Mouse (Mus musculus) CH12.LX (cell line): ENCODE results near the gene Nav3. TPM values are rescaled to one million over a fixed set of nuclear protein-coding genes. Genes with fewer than 3 reads are reported as not detected.

Experiments
- DNase-seq: peaks from one replicate; pipeline ENCODE4 v3.0.0-alpha.2; 2013; ENCODE audit errors: extremely low read depth
- H3K27ac ChIP-seq: 2 replicates; pipeline ENCODE4 v1.5.1; 2012; ENCODE audit warnings: low read depth, mild to moderate bottlenecking, control low read depth, moderate library complexity; ENCODE audit not compliant: insufficient read depth
- H3K27me3 ChIP-seq: replicated peaks from 2 replicates; pipeline ENCODE3; 2012; ENCODE audit warnings: inconsistent platforms
- H3K36me3 ChIP-seq, 2 experiments: replicated peaks in 1 of 2; 2 replicates each; pipeline versions ENCODE3 to v1.6.1; 2012; ENCODE audit warnings: inconsistent platforms in 1 of 2, low read length in 1 of 2, mild to moderate bottlenecking in 1 of 2, mixed read lengths in 1 of 2, moderate library complexity in 1 of 2; ENCODE audit not compliant: control insufficient read depth in 1 of 2, insufficient read depth in 1 of 2
- H3K4me1 ChIP-seq, 2 experiments: 2 replicates each; pipeline ENCODE4 v1.6.1; 2012; ENCODE audit warnings: inconsistent platforms in 1 of 2, moderate library complexity in 1 of 2; ENCODE audit not compliant: insufficient read depth in 2 of 2, control insufficient read depth in 1 of 2
- H3K4me2 ChIP-seq: 2 replicates; pipeline ENCODE4 v1.6.1; 2012; ENCODE audit warnings: low read depth, mild to moderate bottlenecking, control low read depth; ENCODE audit not compliant: poor library complexity, insufficient read depth, severe bottlenecking
- H3K4me3 ChIP-seq, 3 experiments: fragments of 150-350 bp in 1 of 3; sonication (generic) in 1 of 3; replicated peaks in 1 of 3; 2 replicates each; pipeline versions ENCODE3 to v1.5.1; 2011 to 2012; ENCODE audit warnings: low read depth in 2 of 3, low read length in 2 of 3, mild to moderate bottlenecking in 2 of 3, moderate library complexity in 2 of 3, control low read depth in 1 of 3, improper control_type of control experiment in 1 of 3, inconsistent platforms in 1 of 3, mixed read lengths in 1 of 3; ENCODE audit not compliant: poor library complexity in 1 of 3
- H3K79me2 ChIP-seq: replicated peaks from 2 replicates; pipeline ENCODE4 v1.6.1; 2012; ENCODE audit warnings: mild to moderate bottlenecking, moderate library complexity; ENCODE audit not compliant: control insufficient read depth, poor library complexity, insufficient read depth, severe bottlenecking; ENCODE audit errors: extremely low read depth
- H3K9ac ChIP-seq: 2 replicates; pipeline ENCODE4 v1.6.1; 2012; ENCODE audit warnings: low read depth, mild to moderate bottlenecking, control low read depth, moderate library complexity; ENCODE audit not compliant: insufficient read depth
- H3K9me3 ChIP-seq: replicated peaks from 2 replicates; pipeline ENCODE3; 2012; ENCODE audit warnings: low read length, inconsistent platforms, mixed read lengths
- CTCF ChIP-seq, 2 experiments: IDR thresholded peaks in 1 of 2; conservative IDR thresholded peaks in 1 of 2; 2 replicates each; pipeline ENCODE4 v1.5.1; 2011 to 2012; ENCODE audit warnings: low read depth in 2 of 2, low read length in 2 of 2, improper control_type of control experiment in 1 of 2, inconsistent platforms in 1 of 2, mild to moderate bottlenecking in 1 of 2, moderate library complexity in 1 of 2
- GABPA ChIP-seq: IDR thresholded peaks from 2 replicates; pipeline ENCODE4 v1.6.1; 2012; ENCODE audit warnings: low read depth, low read length, improper control_type of control experiment, inconsistent platforms; ENCODE audit not compliant: insufficient replicate concordance
- MAFK ChIP-seq: IDR thresholded peaks from 2 replicates; pipeline ENCODE4 v1.6.1; 2011; ENCODE audit warnings: low read length, improper control_type of control experiment; ENCODE audit not compliant: insufficient replicate concordance
- MAZ ChIP-seq: IDR thresholded peaks from 2 replicates; pipeline ENCODE4 v1.6.1; 2012; ENCODE audit warnings: low read depth, mild to moderate bottlenecking, inconsistent platforms, low read length, improper control_type of control experiment, moderate library complexity
- MXI1 ChIP-seq: IDR thresholded peaks from 2 replicates; pipeline ENCODE4 v1.6.1; 2011; ENCODE audit warnings: mild to moderate bottlenecking, low read depth, low read length, improper control_type of control experiment
- MYC ChIP-seq: IDR thresholded peaks from 2 replicates; pipeline ENCODE4 v1.6.1; 2011; ENCODE audit warnings: low read depth, mild to moderate bottlenecking, improper control_type of control experiment, low read length
- RAD21 ChIP-seq: IDR thresholded peaks from 2 replicates; pipeline ENCODE4 v1.6.1; 2011; ENCODE audit warnings: low read depth, mild to moderate bottlenecking, low read length, improper control_type of control experiment, moderate library complexity
- SIN3A ChIP-seq: IDR thresholded peaks from 2 replicates; pipeline ENCODE4 v1.6.1; 2012; ENCODE audit warnings: low read length, improper control_type of control experiment, inconsistent platforms
- SMC3 ChIP-seq: IDR thresholded peaks from 2 replicates; pipeline ENCODE4 v1.6.1; 2011; ENCODE audit warnings: low read depth, low read length, improper control_type of control experiment
- USF1 ChIP-seq: IDR thresholded peaks from 2 replicates; pipeline ENCODE4 v1.6.1; 2014; ENCODE audit warnings: low read depth, mild to moderate bottlenecking, inconsistent platforms, low read length, improper control_type of control experiment
- dilution Hi-C: fragments of 300-500 bp; cut with MboI; formaldehyde crosslinking; loops from 2 replicates; pipeline ENCODE4 v1.14.3; 2020; ENCODE audit warnings: low sequenced_read_pairs; ENCODE audit not compliant: extremely low pct_unique_long_range_greater_than_20kb, extremely low pct_ligation_motif_present
- in situ Hi-C: fragments of 300-500 bp; cut with MboI; formaldehyde crosslinking; loops from 3 replicates; pipeline ENCODE4 v1.14.3; 2019; ENCODE audit warnings: low sequenced_read_pairs, low pct_ligation_motif_present, low pct_unique_long_range_greater_than_20kb, mixed read lengths
- polyA plus RNA-seq: library from polyadenylated mRNA; unstranded; fragments of >175 nt; gene quantifications from 2 replicates; pipeline ENCODE4 v1.2.1, GENCODE M21; 2012; ENCODE audit warnings: low read depth; ENCODE audit not compliant: insufficient read length
- total RNA-seq, 2 experiments: library from RNA; depleted of rRNA; stranded (reverse); fragments of 300-350 nt in 1 of 2; fragments of >200 nt in 1 of 2; gene quantifications; 2 replicates each; pipeline ENCODE4 v1.2.3; 2012 to 2014

The Nav3 gene
- total and polyA plus RNA-seq, 3 experiments: 0.03 TPM; not detected in 2

DNA sequence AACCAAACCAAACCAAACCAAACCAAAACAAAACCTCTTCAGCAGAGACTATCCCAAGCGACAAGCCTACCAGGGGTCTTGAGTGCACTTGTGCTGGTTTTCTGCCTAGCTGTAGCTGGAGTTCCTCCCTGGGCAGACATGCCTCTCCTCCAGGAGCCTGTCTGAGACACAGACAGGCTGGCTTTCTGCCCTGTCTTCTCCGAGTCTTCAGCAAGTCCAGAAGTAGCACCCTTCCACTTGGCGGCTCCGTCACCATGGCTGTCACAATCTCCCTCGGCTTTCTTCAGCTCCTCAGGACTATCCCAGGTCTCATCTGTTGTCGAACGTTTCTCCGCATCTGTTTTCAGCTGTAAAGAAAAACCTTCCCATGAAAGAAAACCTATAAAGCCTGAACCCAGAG, 686.9 kb downstream of the Nav3 start:
- Histone ChIP-seq H3K27me3 (no peaks in the 10 kb centered on the region), H3K4me2 (no peak overlapping the region), H3K79me2 (no peaks in the 10 kb centered on the region), H3K4me1 (no peaks in the 10 kb centered on the region), H3K27ac (no peak overlapping the region), H3K9me3 (no peaks in the 10 kb centered on the region), H3K4me3 (no peak overlapping the region), H3K9ac (no peak overlapping the region), H3K36me3 (no peaks in the 10 kb centered on the region)
- dilution Hi-C loops (no loop called here), in situ Hi-C loops (no loop called here)
- TF ChIP-seq MYC: no peak
- no peak for TF ChIP-seq CTCF (conservative IDR thresholded peaks at IDR 0.05 in 1 of 2, IDR thresholded peaks at IDR 0.05 in 1 of 2; ENCODE audit: low read depth in 2 of 2, low read length in 2 of 2)
- TF ChIP-seq MAZ: no peak
- TF ChIP-seq MXI1: no peak
- no peak for TF ChIP-seq SIN3A
- no peak for DNase-seq

DNA sequence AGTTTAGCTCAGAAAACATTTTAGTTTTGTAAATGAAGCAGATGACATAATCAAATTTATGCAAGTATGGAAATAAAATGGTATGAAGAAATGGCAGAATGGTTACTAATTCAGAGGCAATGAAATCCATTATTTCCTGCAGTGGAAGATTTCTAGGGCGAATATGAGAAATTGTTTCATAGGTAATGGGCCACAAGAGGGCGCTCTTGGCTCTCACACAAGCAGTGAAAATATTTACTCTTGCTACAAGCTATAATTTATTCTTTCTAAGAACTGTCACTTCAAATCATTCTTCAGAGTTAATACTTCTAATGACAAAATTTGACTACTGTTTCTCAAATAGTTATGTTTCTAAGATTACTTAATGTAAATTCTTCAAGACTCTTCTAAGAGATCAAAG, 690.4 kb downstream of the Nav3 start:
- dilution Hi-C loops: no loop called here
- TF ChIP-seq CTCF (conservative IDR thresholded peaks at IDR 0.05 in 1 of 2, IDR thresholded peaks at IDR 0.05 in 1 of 2; ENCODE audit: low read depth in 2 of 2, low read length in 2 of 2) (peak; percentile 17 to 55; a peak in 3 of 4 replicates), MAFK (no peak), USF1 (no peak), SMC3 (peak; percentile 47), RAD21 (peak; percentile 54)
- TF ChIP-seq, all 38 proteins: peak for 3
- H3K9ac ChIP-seq: no peak overlapping the region
- peak; percentile 66 for DNase-seq
- H3K27ac ChIP-seq: no peak overlapping the region
- no peaks in the 10 kb centered on the region for H3K4me1 ChIP-seq
- H3K36me3 ChIP-seq: no peaks in the 10 kb centered on the region
- H3K4me3 ChIP-seq: no peak overlapping the region
- H3K27me3 ChIP-seq: no peaks in the 10 kb centered on the region
- no peak overlapping the region for H3K4me2 ChIP-seq
- no peaks in the 10 kb centered on the region for H3K9me3 ChIP-seq
- in situ Hi-C loops: no loop called here
- H3K79me2 ChIP-seq: no peaks in the 10 kb centered on the region

DNA sequence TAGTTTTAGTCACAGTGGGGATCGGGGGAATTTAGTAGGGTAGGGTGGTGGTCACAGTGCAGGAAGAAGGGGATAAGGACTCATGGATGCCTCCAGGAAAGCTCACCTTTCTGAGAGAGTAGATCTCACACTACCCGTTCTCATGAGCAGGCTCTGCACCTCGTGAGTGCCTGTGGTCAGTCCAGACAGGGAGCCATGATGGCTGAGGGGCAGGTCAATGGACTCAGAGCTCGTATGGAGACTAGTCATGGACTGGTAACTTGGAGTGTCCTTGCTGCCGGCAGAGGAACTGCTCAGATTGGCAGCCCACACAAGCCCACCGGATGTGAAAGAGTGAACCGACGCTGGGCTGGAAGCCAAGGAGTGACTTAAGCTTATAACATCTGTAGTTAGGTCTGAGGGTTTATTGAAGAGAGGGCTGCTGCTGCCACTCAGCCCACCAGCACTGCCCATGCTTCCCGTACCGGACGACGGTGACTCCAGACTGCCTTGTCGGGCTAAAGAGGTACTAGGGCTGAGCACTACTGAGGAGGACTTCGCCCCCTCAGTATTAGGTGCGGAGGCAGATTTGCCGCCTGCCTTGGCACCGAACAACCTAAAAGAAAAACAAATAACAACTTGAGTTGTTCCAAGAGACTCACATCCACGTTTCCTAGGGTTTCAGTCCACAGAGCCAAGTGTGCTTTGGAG, 691.4 kb downstream of the Nav3 start:
- no peaks in the 10 kb centered on the region for H3K4me1 ChIP-seq
- H3K9ac ChIP-seq: no peak overlapping the region
- H3K27me3 ChIP-seq: no peaks in the 10 kb centered on the region
- in situ Hi-C loops: no loop called here
- H3K9me3 ChIP-seq: no peaks in the 10 kb centered on the region
- H3K4me3 ChIP-seq: no peak overlapping the region
- no peak overlapping the region for H3K27ac ChIP-seq
- dilution Hi-C loops: no loop called here
- H3K79me2 ChIP-seq: no peaks in the 10 kb centered on the region
- H3K4me2 ChIP-seq: no peak overlapping the region
- H3K36me3 ChIP-seq: no peaks in the 10 kb centered on the region
- TF ChIP-seq GABPA: no peak
- DNase-seq: no peak
